Mouse (Mus musculus) MEL (cell line): ENCODE data around the gene Clec12a. TPM values are rescaled to one million over a fixed set of nuclear protein-coding genes. Genes with fewer than 3 reads are reported as not detected.

Experiments used
- DNase-seq: peaks from one replicate; pipeline ENCODE4 v3.0.0; 2011; ENCODE audit warnings: low read depth, low spot score
- H3K27ac ChIP-seq: 2 replicates; pipeline ENCODE4 v1.5.1; 2012; ENCODE audit warnings: low read depth, mild to moderate bottlenecking, control low read depth, low read length, moderate library complexity; ENCODE audit not compliant: control insufficient read depth
- H3K27me3 ChIP-seq, 2 experiments: fragments of 150-350 bp in 1 of 2; sonication (generic) in 1 of 2; 2 replicates each; pipeline ENCODE4 v1.6.1; 2012; ENCODE audit warnings: low read length in 2 of 2, mild to moderate bottlenecking in 2 of 2, improper control_type of control experiment in 1 of 2, moderate library complexity in 1 of 2; ENCODE audit not compliant: insufficient read depth in 2 of 2, control insufficient read depth in 1 of 2
- H3K36me3 ChIP-seq, 2 experiments: 2 replicates each; pipeline ENCODE4 v1.6.1; 2012 to 2014; ENCODE audit warnings: low read length in 2 of 2, improper control_type of control experiment in 1 of 2, inconsistent platforms in 1 of 2, mild to moderate bottlenecking in 1 of 2; ENCODE audit not compliant: insufficient read depth in 2 of 2, control insufficient read depth in 1 of 2
- H3K4me1 ChIP-seq, 2 experiments: fragments of 150-350 bp in 1 of 2; sonication (generic) in 1 of 2; 2 replicates each; pipeline ENCODE4 v1.6.1; 2012; ENCODE audit warnings: low read length in 2 of 2, improper control_type of control experiment in 1 of 2, mild to moderate bottlenecking in 1 of 2; ENCODE audit not compliant: insufficient read depth in 2 of 2, control insufficient read depth in 1 of 2
- H3K4me3 ChIP-seq, 2 experiments: fragments of 150-350 bp in 1 of 2; sonication (generic) in 1 of 2; 2 replicates each; pipeline ENCODE4 v1.5.1; 2012; ENCODE audit warnings: low read depth in 2 of 2, low read length in 2 of 2, mild to moderate bottlenecking in 2 of 2, moderate library complexity in 2 of 2, control low read depth in 1 of 2, improper control_type of control experiment in 1 of 2; ENCODE audit not compliant: control insufficient read depth in 1 of 2, insufficient read depth in 1 of 2
- H3K79me2 ChIP-seq: 2 replicates; pipeline ENCODE4 v1.6.1; 2012; ENCODE audit warnings: mild to moderate bottlenecking, low read length, moderate library complexity; ENCODE audit not compliant: control insufficient read depth, poor library complexity, insufficient read depth
- H3K9ac ChIP-seq: 2 replicates; pipeline ENCODE4 v1.6.1; 2012; ENCODE audit warnings: low read depth, mild to moderate bottlenecking, control low read depth, low read length, moderate library complexity; ENCODE audit not compliant: control insufficient read depth, poor library complexity, severe bottlenecking
- H3K9me3 ChIP-seq: fragments of 150-350 bp; sonication (generic); replicated peaks from 2 replicates; pipeline ENCODE4 v1.6.1; 2012; ENCODE audit warnings: mild to moderate bottlenecking, low read length, improper control_type of control experiment, moderate library complexity; ENCODE audit not compliant: insufficient read depth
- BHLHE40 ChIP-seq: IDR thresholded peaks from 2 replicates; pipeline ENCODE4 v1.6.1; 2012; ENCODE audit warnings: low read depth, mild to moderate bottlenecking, inconsistent platforms, low read length, improper control_type of control experiment, borderline replicate concordance
- CHD1 ChIP-seq: IDR thresholded peaks from 2 replicates; pipeline ENCODE4 v1.6.1; 2012; ENCODE audit warnings: low read depth, mild to moderate bottlenecking, inconsistent platforms, low read length, improper control_type of control experiment
- CHD2 ChIP-seq: IDR thresholded peaks from 2 replicates; pipeline ENCODE4 v1.6.1; 2011; ENCODE audit warnings: low read length, improper control_type of control experiment
- CTCF ChIP-seq, 3 experiments: IDR thresholded peaks in 2 of 3; conservative IDR thresholded peaks in 1 of 3; 2 replicates each; pipeline ENCODE4 v1.5.1; 2011 to 2012; ENCODE audit warnings: low read length in 3 of 3, low read depth in 2 of 3, mild to moderate bottlenecking in 2 of 3, improper control_type of control experiment in 1 of 3, inconsistent platforms in 1 of 3, mixed read lengths in 1 of 3, moderate library complexity in 1 of 3; ENCODE audit not compliant: control insufficient read depth in 1 of 3, insufficient read depth in 1 of 3, poor library complexity in 1 of 3, severe bottlenecking in 1 of 3
- ELF1 ChIP-seq: IDR thresholded peaks from 2 replicates; pipeline ENCODE4 v1.6.1; 2014; ENCODE audit warnings: low read depth, mild to moderate bottlenecking, inconsistent platforms, low read length, improper control_type of control experiment, moderate library complexity
- ETS1 ChIP-seq: IDR thresholded peaks from 2 replicates; pipeline ENCODE4 v1.6.1; 2012; ENCODE audit warnings: low read depth, mild to moderate bottlenecking, inconsistent platforms, low read length, improper control_type of control experiment, moderate library complexity
- GABPA ChIP-seq: IDR thresholded peaks from 2 replicates; pipeline ENCODE4 v1.6.1; 2012; ENCODE audit warnings: low read depth, mild to moderate bottlenecking, inconsistent platforms, low read length, improper control_type of control experiment, moderate library complexity
- GATA1 ChIP-seq: IDR thresholded peaks from 2 replicates; pipeline ENCODE4 v1.6.1; 2011; ENCODE audit warnings: low read depth, low read length, improper control_type of control experiment
- HCFC1 ChIP-seq: IDR thresholded peaks from 2 replicates; pipeline ENCODE4 v1.6.1; 2012; ENCODE audit warnings: low read depth, mild to moderate bottlenecking, inconsistent platforms, low read length, improper control_type of control experiment, moderate library complexity
- JUND ChIP-seq: IDR thresholded peaks from 2 replicates; pipeline ENCODE4 v1.6.1; 2011; ENCODE audit warnings: low read depth, mild to moderate bottlenecking, improper control_type of control experiment, low read length
- KAT2A ChIP-seq: conservative IDR thresholded peaks from 2 replicates; pipeline ENCODE4 v1.6.1; 2012; ENCODE audit warnings: low read depth, low read length, improper control_type of control experiment, inconsistent platforms
- MAFK ChIP-seq: IDR thresholded peaks from 2 replicates; pipeline ENCODE4 v1.6.1; 2011; ENCODE audit warnings: low read depth, mild to moderate bottlenecking, low read length, improper control_type of control experiment, borderline replicate concordance
- MAX ChIP-seq: IDR thresholded peaks from 2 replicates; pipeline ENCODE4 v1.6.1; 2011; ENCODE audit warnings: low read length, improper control_type of control experiment
- MAZ ChIP-seq: IDR thresholded peaks from 2 replicates; pipeline ENCODE4 v1.6.1; 2012; ENCODE audit warnings: low read depth, mild to moderate bottlenecking, inconsistent platforms, low read length, improper control_type of control experiment
- MEF2A ChIP-seq: IDR thresholded peaks from 2 replicates; pipeline ENCODE4 v1.6.1; 2014; ENCODE audit warnings: low read depth, mild to moderate bottlenecking, inconsistent platforms, low read length, improper control_type of control experiment; ENCODE audit not compliant: poor library complexity, insufficient replicate concordance, severe bottlenecking; ENCODE audit errors: extremely low read depth
- MXI1 ChIP-seq: IDR thresholded peaks from 2 replicates; pipeline ENCODE4 v1.6.1; 2011; ENCODE audit warnings: mild to moderate bottlenecking, low read depth, low read length, improper control_type of control experiment
- NELFE ChIP-seq: IDR thresholded peaks from 2 replicates; pipeline ENCODE4 v1.6.1; 2011; ENCODE audit warnings: low read depth, low read length, improper control_type of control experiment
- RAD21 ChIP-seq: IDR thresholded peaks from 2 replicates; pipeline ENCODE4 v1.6.1; 2011; ENCODE audit warnings: mild to moderate bottlenecking, low read depth, low read length, improper control_type of control experiment
- RCOR1 ChIP-seq: IDR thresholded peaks from 2 replicates; pipeline ENCODE4 v1.6.1; 2012; ENCODE audit warnings: low read depth, mild to moderate bottlenecking, inconsistent platforms, low read length, improper control_type of control experiment
- SIN3A ChIP-seq: IDR thresholded peaks from 2 replicates; pipeline ENCODE4 v1.6.1; 2012; ENCODE audit warnings: low read length, improper control_type of control experiment, inconsistent platforms
- SMC3 ChIP-seq: IDR thresholded peaks from 2 replicates; pipeline ENCODE4 v1.6.1; 2011; ENCODE audit warnings: low read depth, low read length, improper control_type of control experiment
- TBP ChIP-seq: IDR thresholded peaks from 2 replicates; pipeline ENCODE4 v1.8.0; 2011; ENCODE audit warnings: low read depth, low read length, improper control_type of control experiment
- TCF12 ChIP-seq: IDR thresholded peaks from 2 replicates; pipeline ENCODE4 v1.6.1; 2014; ENCODE audit warnings: low read depth, mild to moderate bottlenecking, inconsistent platforms, low read length, improper control_type of control experiment, moderate library complexity
- ZC3H11A ChIP-seq: IDR thresholded peaks from 2 replicates; pipeline ENCODE4 v1.6.1; 2012; ENCODE audit warnings: low read depth, mild to moderate bottlenecking, inconsistent platforms, low read length, improper control_type of control experiment
- ZMIZ1 ChIP-seq: IDR thresholded peaks from 2 replicates; pipeline ENCODE4 v1.6.1; 2012; ENCODE audit warnings: low read depth, mild to moderate bottlenecking, inconsistent platforms, low read length, improper control_type of control experiment, moderate library complexity
- ZNF384 ChIP-seq: IDR thresholded peaks from 2 replicates; pipeline ENCODE4 v1.6.1; 2012; ENCODE audit warnings: low read depth, mild to moderate bottlenecking, inconsistent platforms, low read length, improper control_type of control experiment
- polyA plus RNA-seq, 2 experiments: library from polyadenylated mRNA; stranded (reverse) in 1 of 2; unstranded in 1 of 2; fragments of >175 nt in 1 of 2; fragments of >200 nt in 1 of 2; gene quantifications; 2 replicates each; pipeline versions ENCODE4 v1.2.1 to v1.2.4; 2012; ENCODE audit warnings: low replicate concordance in 2 of 2, low read depth in 1 of 2; ENCODE audit not compliant: insufficient read length in 2 of 2, insufficient read depth in 1 of 2, missing spikeins in 1 of 2
- total RNA-seq: library from RNA; depleted of rRNA; stranded (reverse); fragments of 300-350 nt; gene quantifications from 2 replicates; pipeline ENCODE4 v1.2.3, GENCODE M21; 2012

The Clec12a gene
- total and polyA plus RNA-seq, 3 experiments = not detected

- H3K79me2 ChIP-seq = no peaks in the 10 kb centered on the region
- H3K27ac ChIP-seq = no peak overlapping the region
- TF ChIP-seq ZMIZ1 (no peak), MAX (no peak), ZC3H11A (no peak), MXI1 (no peak), HCFC1 (no peak), MEF2A (no peak), ELF1 (no peak), KAT2A (no peak), ZNF384 (no peak), TBP (no peak), CTCF (IDR thresholded peaks at IDR 0.05 in 2 of 3, conservative IDR thresholded peaks at IDR 0.05 in 1 of 3; ENCODE audit: control insufficient read depth in 1 of 3, insufficient read depth in 1 of 3, low read depth in 2 of 3, low read length in 3 of 3, poor library complexity in 1 of 3, severe bottlenecking in 1 of 3) (no peak)
- H3K4me1 ChIP-seq = peaks cover 5 to 10% of the 10 kb centered on the region in 2 experiments
- DNase-seq = no peak
- no peaks in the 10 kb centered on the region for H3K9me3 ChIP-seq
- H3K9ac ChIP-seq = no peak overlapping the region
- H3K27me3 ChIP-seq = no peaks in the 10 kb centered on the region
- no peak overlapping the region for H3K4me3 ChIP-seq
- H3K36me3 ChIP-seq = peaks cover 0 to 14% of the 10 kb centered on the region in 2 experiments; a peak in 2 of 4 replicates
Observed at GRCm38 (mm10) chr6:129319331-129319730, 23.2 kb upstream of the Clec12a start.

GRCm38 (mm10) chr6:129326016-129326415 lies 16.5 kb upstream of the Clec12a start:
- Histone ChIP-seq H3K79me2 (no peaks in the 10 kb centered on the region), H3K36me3 (no peaks in the 10 kb centered on the region), H3K27ac (no peak overlapping the region), H3K4me1 (no peaks in the 10 kb centered on the region), H3K4me3 (no peak overlapping the region), H3K27me3 (no peaks in the 10 kb centered on the region), H3K9ac (no peak overlapping the region), H3K9me3 (no peaks in the 10 kb centered on the region)
- peak; percentile 63; the same call in 1 of the 2 replicates for TF ChIP-seq TBP
- TF ChIP-seq ZC3H11A = peak; percentile 32; the same call in 1 of the 2 replicates
- peak in 1 of 3 experiments; percentile 59; a peak in 2 of 6 replicates for TF ChIP-seq CTCF (IDR thresholded peaks at IDR 0.05 in 2 of 3, conservative IDR thresholded peaks at IDR 0.05 in 1 of 3; ENCODE audit: control insufficient read depth in 1 of 3, insufficient read depth in 1 of 3, low read depth in 2 of 3, low read length in 3 of 3, poor library complexity in 1 of 3, severe bottlenecking in 1 of 3)
- peak; percentile 52 for TF ChIP-seq SMC3
- peak; percentile 42 for TF ChIP-seq RAD21
- no peak for TF ChIP-seq TCF12
- DNase-seq = peak; percentile 28

- DNase-seq = no peak
- no peak overlapping the region for H3K9ac ChIP-seq
- TF ChIP-seq GABPA (no peak), SIN3A (no peak), HCFC1 (no peak), NELFE (no peak), RCOR1 (no peak), JUND (no peak), CHD1 (no peak), BHLHE40 (no peak), ZC3H11A (no peak), GATA1 (no peak), TCF12 (no peak), ETS1 (no peak), MAFK (no peak), MAZ (no peak), SMC3 (no peak), CHD2 (no peak)
Observed at GRCm38 (mm10) chr6:129326568-129327150, 15.8 kb upstream of the Clec12a start.

More at GRCm38 (mm10) chr6:129326568-129327150, 15.8 kb upstream of the Clec12a start:
- H3K27me3 ChIP-seq = no peaks in the 10 kb centered on the region
- no peaks in the 10 kb centered on the region for H3K9me3 ChIP-seq
- no peak overlapping the region for H3K4me3 ChIP-seq
- H3K4me1 ChIP-seq = no peaks in the 10 kb centered on the region
- H3K27ac ChIP-seq = no peak overlapping the region
- no peaks in the 10 kb centered on the region for H3K79me2 ChIP-seq
- no peaks in the 10 kb centered on the region; a peak in 1 of 4 replicates for H3K36me3 ChIP-seq
